Mouse (Mus musculus) gonadal fat pad, adult 2 months (tissue): Measurements from ENCODE around the gene Asphd2. TPM values are rescaled to one million over a fixed set of nuclear protein-coding genes. Genes with fewer than 3 reads are reported as not detected.

Source experiments
- DNase-seq: peaks from one replicate; pipeline ENCODE4 v3.0.0-alpha.2; 2012; ENCODE audit warnings: low read depth
- polyA plus RNA-seq: library from polyadenylated mRNA; depleted of rRNA; stranded (reverse); fragments of >200 nt; gene quantifications from 2 replicates; pipeline ENCODE4 v1.2.3, GENCODE M21; 2012

Gene Asphd2
- polyA plus RNA-seq, 1 experiment = 0.82 TPM

DNA sequence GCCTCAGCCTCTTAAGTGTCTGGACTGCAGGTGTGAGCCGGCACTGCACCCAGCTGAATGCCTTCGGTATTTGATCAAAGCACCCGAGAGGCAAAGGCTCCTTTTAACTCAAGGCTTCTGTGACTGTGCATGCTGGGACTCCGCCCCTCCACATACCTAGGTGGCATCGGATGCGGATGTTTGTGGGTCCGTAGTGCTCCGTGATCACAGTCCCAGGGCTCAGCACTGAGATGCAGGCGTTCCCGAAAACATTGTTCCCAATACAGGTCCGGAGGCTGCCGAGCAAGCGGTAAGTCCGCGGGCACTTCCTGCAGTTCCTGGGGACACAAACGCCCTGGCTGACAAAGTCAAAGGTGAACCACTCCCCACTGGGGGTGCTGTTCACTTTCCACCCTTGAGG is 3.7 kb downstream of the Asphd2 start:
- DNase-seq = no peak

GRCm38 (mm10) chr5:112389352-112389751 is 5.3 kb downstream of the Asphd2 start:
- no peak for DNase-seq

DNA sequence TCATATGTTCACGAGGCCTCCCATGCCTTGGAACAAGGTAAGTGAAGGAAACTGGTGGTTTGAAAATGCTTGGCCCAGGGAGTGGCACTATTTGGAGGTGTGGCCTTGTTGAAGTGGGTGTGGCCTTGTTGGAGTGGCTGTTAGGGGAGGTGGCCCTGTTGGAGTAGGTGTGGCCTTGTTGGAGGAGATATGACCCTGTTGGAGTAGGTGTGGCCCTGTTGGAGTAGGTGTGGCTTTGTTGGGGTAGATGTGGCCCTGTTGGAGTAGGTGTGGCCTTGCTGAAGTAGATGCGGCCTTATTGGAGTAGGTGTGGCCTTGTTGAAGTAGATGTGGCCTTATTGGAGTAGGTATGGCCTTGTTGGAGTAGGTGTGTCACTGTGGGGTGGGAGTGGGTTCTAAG is 8.7 kb downstream of the Asphd2 start:
- DNase-seq = no peak

- DNase-seq = no peak
Observed at GRCm38 (mm10) chr5:112384805-112385472, 9.7 kb downstream of the Asphd2 start.

DNA sequence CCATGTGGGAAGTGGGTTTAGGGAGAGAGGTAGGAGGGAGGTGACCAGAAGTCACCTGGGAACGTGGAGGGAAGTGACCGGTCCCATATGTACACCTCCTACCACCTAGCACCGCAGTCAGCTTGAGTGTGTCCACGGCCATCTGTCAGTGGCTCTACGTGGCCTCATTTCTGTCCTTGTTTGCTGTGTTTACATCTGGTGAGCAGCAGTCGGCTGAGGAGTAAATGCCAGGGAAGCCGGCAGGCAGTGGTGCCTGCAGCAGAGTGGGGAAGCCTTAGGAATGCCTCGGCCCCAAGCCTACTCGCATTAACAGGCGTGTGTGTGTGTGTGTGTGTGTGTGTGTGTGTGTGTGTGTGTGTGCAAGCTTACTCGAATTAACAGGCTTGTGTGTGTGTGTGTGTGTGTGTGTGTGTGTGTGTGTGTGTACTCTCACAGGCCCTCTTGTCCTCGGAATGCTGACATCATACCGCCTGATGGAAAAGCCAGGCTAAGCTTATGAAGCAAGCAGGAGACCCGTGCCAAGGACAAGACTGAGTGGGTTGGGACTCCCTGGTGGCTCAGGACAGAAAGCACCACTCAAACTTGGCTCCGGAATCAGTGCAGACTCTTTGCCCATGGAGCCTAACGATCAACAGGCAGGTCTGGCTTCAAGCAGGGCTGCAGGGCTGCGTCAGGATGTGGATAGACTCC is 11.9 kb downstream of the Asphd2 start:
- DNase-seq = peak; percentile 72

GRCm38 (mm10) chr5:112382042-112382441 is 12.6 kb downstream of the Asphd2 start:
- DNase-seq = no peak

DNA sequence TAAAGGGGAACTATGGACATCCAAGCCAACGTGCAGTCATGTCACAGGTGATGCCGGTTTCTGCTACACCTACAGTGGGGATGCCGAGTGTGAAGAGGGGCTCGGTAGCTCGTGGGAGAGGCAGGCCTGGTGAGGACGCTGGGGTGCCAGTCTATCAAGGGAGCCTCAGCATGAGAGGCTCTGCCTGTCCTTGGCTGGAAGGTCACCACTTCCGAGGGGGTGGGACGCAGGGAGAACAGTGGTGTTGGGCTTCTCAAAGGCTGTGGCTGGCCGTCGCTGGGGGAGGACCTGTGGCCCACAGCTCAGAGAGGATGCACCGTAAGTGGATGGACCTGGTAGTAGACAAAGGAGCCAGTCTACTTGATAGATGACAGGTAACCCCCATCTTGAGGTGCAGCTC is 13.5 kb downstream of the Asphd2 start:
- no peak for DNase-seq

- DNase-seq = peak; percentile 73
Observed at GRCm38 (mm10) chr5:112378716-112379115, 15.9 kb downstream of the Asphd2 start.

- no peak for DNase-seq
Observed at GRCm38 (mm10) chr5:112377380-112377779, 17.3 kb downstream of the Asphd2 start.

DNA sequence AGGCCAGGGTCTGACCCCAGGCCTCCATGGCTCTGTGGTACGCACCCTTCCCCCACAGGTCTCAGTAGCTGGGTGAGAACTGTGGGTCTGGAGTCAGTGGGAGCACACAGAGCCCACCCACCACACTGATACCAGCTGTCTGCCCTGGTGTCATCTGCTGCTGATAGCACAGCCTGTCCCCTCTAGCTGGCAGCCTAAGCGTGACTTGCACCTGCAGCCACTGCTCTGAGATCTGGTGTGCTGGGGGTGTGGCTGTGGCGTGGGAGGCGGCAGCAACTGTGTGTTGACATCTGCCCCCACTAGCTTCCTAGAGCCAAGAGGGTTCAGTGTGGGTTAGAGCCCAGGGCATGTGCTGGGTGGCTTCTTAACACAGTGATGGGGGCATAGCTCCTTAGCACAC is 18.6 kb downstream of the Asphd2 start:
- no peak for DNase-seq

GRCm38 (mm10) chr5:112371933-112372332 is 22.7 kb downstream of the Asphd2 start:
- no peak for DNase-seq

DNA sequence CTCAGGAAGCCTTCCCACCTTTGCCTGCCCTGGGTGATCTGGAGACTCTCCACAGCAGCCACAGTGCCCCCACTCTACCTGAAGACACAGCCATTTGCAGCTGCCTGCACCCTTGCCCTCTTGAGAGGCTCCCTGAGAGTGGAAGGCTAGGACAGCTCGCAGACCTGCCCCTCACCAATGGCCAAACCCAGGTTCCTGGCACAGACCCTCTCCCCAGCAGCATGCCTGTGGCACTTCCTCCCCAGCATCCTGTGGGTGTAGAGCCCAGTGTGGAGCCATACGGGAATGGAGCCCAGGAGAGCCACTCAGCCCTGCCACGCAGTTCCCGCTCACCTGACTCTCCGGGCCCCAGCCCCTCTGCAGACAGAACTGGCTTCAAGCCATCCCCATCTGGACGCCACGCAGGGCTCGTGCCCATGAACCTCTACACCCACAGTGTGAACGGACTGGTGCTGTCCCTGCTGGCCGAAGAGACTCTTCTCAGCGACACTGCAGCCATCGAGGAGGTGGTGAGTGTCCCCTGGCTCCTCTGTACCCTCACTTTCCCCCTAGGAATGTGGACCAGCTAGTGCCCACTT is 24.3 kb downstream of the Asphd2 start:
- no peak for DNase-seq

GRCm38 (mm10) chr5:112369326-112369725 is 25.3 kb downstream of the Asphd2 start:
- DNase-seq = no peak

GRCm38 (mm10) chr5:112368666-112369065 is 26.0 kb downstream of the Asphd2 start:
- DNase-seq = no peak

- DNase-seq = no peak
Observed at GRCm38 (mm10) chr5:112367929-112368328, 26.7 kb downstream of the Asphd2 start.

DNA sequence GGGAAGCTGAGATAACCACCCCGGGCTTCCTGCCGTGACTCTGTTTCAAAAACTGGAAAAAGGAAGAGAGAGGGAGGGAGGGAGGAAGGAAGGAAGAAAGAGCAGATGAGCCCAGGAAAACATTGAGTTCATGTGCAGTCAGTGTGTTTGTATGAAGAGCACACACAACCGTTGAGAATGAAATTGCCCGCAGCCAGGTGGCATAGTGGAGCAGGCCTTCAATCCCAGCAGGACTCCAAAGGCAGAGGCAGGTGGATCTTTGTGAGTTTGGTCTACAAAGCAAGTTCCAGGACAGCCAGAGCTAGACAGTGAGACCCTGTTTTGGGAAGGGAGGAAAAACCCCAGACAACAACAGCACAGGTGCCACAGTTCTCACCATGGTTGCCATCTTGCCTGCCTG is 27.3 kb downstream of the Asphd2 start:
- no peak for DNase-seq

- DNase-seq = no peak
Observed at GRCm38 (mm10) chr5:112366879-112367278, 27.8 kb downstream of the Asphd2 start.

GRCm38 (mm10) chr5:112364184-112364797 is 30.4 kb downstream of the Asphd2 start:
- DNase-seq = no peak

DNA sequence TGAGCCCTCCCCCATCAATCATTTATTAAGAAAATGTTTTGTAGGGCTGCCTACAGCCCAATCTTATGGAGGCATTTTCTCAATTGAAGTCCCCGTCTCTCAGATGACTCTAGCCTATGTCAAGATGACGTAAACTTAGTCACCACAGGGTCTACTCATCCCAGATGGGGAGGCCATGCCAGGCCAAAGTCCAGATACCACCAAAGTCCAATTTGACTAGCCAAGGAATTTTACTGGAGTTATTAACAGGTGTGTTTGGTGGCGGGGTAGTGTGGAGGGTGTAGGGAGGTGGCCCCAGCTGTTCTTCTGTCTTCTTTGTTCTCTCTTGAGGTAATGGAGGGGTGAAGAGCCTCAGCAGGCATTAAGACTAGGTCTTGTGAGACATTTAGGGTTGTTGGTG is 34.6 kb downstream of the Asphd2 start:
- no peak for DNase-seq

GRCm38 (mm10) chr5:112359520-112359919 is 35.1 kb downstream of the Asphd2 start:
- no peak for DNase-seq

GRCm38 (mm10) chr5:112356322-112356721 is 38.3 kb downstream of the Asphd2 start:
- no peak for DNase-seq

DNA sequence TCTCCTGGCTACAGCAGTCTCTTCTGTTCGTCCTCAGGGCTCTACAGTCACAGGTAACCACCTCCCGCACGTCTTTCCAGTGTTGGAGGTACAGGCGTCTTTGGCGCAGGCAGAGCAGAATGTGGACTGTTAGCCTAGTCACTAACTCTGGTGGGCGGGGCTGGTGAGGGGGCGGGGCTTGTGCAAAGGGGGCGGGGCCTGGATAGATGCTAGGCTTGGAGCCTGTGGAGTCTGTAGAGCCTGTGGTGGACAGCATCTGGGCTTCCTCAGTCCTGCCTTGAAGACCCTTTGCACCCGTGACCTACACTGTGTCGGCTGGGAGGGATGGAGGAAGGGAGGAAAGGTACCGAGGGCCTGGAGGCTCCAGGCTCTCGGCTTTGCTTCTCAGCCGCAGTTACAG is 38.8 kb downstream of the Asphd2 start, which contains the start of gene Gm6583:
Gene Gm6583, minus strand, starts transcription at position 124 of the 400 bp plus-strand sequence.
- DNase-seq = no peak

DNA sequence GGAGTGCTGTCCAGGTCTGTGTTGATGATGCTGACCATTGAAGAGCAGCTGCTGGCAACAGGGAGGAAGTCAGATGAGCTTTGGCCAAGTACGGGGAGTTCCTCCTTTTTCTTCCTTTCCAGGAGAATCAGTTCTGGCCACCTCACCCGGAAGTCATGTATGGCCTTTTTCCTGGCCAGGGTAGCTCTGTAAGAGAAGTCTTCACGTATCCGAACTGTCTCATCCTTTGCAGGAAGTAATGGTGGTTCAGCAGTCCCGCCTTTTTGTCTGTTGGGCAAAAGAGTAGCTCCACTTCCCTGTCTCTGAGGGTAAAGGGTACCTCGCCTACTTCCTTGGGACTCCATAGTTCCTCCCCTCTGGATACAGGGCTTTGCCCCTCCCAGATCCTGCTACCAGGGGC is 39.2 kb downstream of the Asphd2 start:
- DNase-seq = no peak
